Mouse (Mus musculus) testis, adult 2 months (tissue): ENCODE measurements at regions not wholly inside any gene's neighbourhood (a gene's known extent, or its start where the extent isn't known, plus 50 kb on each side); places are given as distances from the start of the nearest gene placed in this dataset.

ENCODE experiments used
- CTCF ChIP-seq: fragments of 200-500 bp; IDR thresholded peaks from 2 replicates; pipeline ENCODE4 v1.5.1; 2012; ENCODE audit warnings: low read depth, mild to moderate bottlenecking, inconsistent platforms, low read length, moderate library complexity; ENCODE audit not compliant: control insufficient read depth, insufficient read depth, insufficient replicate concordance
- POLR2A ChIP-seq: fragments of 200-500 bp; IDR thresholded peaks from 2 replicates; pipeline ENCODE4 v1.6.1; 2012; ENCODE audit warnings: low read depth, mild to moderate bottlenecking, inconsistent platforms, low read length, moderate library complexity; ENCODE audit not compliant: control insufficient read depth

DNA sequence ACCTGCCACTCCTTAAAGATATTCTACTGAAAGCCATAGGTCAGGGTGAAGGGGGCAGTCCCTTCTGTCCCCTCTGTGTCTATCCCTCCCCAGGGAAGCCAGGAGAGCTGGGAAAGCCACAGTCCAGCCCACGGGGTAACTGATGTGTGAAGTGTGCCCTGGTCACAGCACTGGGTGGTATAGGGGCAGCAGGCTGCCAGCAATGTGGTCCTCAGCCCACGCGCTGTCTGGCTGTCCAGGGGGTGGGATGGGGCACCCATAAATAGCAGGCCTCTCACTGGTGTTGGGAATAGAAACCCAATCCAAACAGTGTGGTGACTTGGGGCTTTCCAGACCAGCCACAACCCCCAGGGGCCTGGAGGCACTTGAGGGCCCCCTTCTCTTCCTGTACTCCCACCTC, 120.0 kb downstream of the Vegfa start:
- TF ChIP-seq POLR2A (no peak), CTCF (no peak)
